Mouse (Mus musculus) common myeloid progenitor, adult 5-6 weeks (primary cell): ENCODE measurements around the gene Papola. TPM values are rescaled to one million over a fixed set of nuclear protein-coding genes. Genes with fewer than 3 reads are reported as not detected.

Experiments
- ATAC-seq: replicated peaks from 2 replicates; pipeline ENCODE4 v1.8.0; 2016; ENCODE audit warnings: low read depth, mild to moderate bottlenecking, moderate TSS enrichment, inconsistent platforms; ENCODE audit not compliant: poor library complexity, severe bottlenecking
- total RNA-seq: library from RNA; stranded (forward); fragments of 200-1000, 187-1606 nt; gene quantifications from 2 replicates; pipeline ENCODE4 v1.2.3, GENCODE M21; 2017

The Papola gene
- total RNA-seq: 166 and 176 TPM in 2 replicates

DNA sequence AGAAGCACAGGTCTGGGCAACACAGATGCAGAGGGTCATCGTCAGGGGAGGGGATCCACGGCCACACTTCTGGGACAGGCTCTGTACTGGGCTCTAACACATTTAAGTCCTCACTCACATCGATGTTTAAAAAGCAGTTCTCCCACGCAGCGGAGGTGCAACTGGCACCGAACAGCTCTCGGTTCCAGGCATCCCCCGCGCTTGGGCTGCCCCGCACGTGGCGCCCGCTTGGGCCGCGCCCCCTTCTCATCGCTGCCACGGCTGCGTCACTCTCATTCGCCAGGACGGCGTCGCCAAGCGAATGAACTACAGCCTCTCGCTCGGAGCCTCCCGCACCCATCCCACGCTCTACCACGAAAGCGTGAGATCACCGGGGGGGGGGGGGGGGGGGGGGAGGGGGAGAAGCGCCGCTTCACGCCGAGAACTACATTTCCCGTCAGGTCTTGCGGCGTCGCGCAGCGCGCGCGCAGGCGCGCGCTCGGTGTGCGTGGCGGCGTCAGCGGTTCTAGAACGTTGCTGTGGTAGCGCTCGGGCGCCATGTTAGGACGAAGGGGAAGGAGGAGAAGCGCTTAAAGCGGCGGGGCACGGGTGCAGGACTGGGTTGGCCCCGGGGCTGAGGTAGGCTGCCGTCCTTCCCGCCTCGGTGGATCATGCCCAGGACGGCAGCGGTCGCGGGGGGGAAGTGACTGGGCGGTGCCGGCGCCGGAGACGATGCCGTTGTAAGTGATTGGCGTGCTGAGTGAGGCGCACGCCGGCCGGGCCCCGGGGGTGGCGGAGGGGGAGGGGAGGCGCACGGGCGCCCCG, at the start of gene Papola:
Gene Papola (plus strand): TSS at position 499 of the 804 bp plus-strand sequence.
- ATAC-seq: peak; percentile 90

DNA sequence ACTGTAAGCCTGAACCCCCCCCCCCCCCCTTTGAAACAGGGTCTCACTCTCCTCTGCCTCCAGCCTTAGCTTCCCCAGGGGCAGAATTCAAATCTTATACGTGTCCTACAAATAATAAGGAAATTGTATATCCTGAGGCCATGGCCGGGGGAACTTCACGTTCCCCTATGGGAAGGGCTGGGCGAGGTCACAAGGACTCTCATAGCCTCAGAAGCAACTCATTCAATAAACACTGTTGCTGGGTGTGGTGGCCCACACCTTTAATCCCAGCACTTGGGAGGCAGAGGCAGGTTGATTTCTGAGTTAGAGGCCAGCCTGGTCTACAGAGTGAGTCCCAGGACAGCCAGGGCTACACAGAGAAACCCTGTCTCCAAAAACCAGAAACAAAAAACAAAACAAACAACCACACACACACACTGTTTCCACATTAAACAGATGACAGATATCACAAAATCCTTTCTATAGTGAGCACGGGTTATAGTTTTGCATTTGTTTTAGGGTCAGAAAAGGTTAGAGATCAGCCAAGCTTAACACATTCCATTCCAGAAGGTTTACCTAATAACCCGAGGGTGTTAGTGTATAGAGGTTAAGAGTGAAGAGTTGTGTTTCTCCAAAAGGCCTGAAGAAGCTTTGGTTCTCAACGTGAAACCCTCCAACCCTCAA, 49.1 kb upstream of the Papola start:
- no peak for ATAC-seq

DNA sequence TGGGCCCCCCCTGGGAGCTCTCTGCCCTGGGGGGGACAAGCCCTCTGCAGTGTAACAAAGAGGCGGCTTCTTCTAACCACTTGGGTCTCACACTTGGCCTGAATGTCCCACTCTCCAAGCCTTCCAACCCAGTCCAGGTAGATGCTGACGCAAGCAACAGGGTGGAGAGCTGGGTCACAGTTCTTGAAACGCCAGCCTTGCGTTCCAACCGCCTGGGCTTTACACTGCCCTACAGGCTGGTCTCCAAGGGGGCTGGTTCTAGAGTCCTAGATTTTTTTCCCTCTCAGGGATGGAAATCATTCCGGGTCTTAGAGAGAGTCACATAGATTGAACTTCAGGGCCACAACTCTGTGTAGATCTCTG, 48.6 kb upstream of the Papola start:
- no peak for ATAC-seq

DNA sequence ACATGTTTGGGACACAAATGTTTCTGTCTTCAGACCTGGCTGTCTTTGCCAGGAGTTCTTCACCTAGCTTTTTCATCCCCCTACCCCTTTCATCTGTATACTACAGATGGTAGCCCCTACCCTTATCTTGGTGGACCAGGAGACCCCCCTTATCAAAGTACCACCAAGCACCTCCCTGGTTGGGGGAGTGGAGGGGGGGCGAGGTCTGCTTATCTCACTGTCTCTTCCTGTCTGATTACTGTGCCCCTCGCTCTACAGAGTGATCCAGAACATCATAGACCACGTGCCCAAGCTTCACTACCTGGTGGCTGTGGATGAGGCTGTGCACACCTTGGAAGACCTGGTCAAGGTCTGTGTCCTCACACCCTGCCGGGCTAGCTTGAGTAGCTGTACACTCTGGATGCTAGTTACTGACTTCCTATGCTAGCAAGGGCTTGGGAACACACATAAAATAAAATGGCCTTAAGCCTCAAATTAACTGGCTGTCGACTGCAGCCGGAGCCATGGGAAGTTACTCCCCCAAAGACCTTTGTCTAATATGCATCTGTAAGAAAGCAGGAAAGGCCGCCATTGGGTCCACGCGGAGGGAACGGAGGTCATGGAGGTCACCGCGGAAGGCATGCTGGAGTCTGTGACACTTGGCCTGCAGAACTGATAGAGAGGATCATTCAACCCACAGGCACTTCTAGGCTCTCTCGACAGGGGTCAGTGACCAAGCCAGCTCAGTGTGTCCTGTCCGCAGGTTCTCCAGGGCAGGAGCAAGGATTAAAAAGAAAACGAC, 46.0 kb upstream of the Papola start:
- ATAC-seq: peak; percentile 34; the same call in 1 of the 2 replicates

DNA sequence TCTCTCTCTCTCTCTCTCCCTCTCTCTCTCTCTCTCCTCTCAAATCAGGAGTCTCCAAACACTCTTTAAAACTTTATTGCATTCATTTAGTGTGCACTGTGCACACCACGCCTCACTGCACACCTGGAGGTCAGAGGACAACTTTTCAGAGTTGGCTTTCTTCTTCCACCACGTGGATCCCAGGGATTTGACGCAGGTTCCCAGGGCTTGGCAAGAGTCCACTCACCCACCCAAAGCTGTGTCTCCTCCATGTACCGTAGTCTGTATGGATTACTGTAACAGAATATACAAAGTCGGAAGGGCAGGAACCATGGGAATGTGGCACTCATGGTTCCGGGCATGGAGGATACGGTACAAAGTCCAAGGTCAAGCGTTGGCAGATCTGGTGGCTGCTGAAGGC, 44.8 kb upstream of the Papola start:
- ATAC-seq: no peak

DNA sequence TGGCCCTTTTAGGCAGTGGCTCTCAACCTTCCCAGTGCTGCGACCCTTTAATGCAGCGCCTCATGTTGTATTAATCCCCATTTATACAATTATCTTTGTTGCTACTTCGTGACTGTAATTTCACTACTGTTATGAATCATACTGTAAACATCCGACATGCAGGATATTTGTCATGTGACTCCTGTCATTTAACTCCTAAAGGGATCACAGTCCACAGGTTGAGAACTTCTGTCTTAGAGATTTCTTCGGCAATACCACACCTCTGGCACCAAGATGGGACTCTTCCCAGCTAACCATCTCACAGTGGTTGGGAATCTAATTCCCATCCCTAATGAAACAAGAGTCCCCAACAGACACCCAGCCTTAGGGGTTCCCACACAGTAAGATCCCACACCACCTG, 36.4 kb upstream of the Papola start:
- ATAC-seq: no peak

DNA sequence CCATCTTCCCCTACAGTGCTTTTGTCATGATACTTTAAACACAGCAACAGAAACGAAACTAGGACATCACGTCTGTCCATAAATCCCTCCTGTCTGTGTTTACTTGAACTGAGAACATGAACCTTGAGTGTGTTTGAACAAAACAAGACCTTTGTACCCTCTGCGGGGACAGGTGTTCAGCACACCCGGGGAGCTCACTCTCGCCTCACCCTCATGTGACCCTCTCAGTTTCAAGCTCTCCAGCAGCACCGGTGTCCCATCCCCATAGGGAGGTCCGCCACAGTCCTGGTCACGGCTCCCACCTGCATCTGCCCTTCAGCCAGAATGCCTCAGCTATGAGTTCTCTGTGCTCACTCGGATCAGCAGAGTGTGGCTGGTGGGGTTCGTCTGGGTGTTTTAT, 30.7 kb upstream of the Papola start:
- no peak for ATAC-seq

DNA sequence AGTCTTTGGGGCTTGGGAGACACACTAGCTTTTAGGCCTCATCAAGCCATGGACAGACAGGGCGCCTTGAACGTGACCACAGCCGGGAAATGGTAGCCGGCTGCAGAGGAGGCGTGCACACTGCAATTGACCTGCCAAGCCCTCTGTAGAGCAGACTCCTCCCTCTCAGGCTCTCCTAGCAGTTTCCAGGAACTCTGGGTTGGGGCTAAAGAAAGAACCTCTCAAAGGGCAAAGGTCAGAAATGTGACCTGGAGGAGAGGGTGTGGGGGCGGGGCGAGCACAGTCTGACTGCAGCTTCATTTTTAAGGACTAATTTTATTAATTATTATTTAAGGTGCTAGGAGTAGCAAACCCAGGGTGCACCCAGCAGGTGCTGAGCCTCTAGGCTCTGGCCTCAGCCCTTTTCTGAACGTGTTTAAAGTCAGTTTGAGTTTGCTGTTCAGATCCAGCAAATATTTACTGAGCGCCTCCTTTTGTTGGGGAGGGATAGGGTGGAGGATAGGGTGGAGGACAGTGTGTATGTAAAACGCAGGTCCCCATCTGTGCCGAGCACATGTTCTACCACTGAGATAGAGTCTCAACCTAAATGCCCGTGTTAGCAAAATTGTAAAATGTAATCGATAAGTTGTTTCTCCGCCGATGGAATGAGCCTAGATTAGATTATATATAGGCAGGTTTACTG, 26.5 kb upstream of the Papola start:
- ATAC-seq: no peak

DNA sequence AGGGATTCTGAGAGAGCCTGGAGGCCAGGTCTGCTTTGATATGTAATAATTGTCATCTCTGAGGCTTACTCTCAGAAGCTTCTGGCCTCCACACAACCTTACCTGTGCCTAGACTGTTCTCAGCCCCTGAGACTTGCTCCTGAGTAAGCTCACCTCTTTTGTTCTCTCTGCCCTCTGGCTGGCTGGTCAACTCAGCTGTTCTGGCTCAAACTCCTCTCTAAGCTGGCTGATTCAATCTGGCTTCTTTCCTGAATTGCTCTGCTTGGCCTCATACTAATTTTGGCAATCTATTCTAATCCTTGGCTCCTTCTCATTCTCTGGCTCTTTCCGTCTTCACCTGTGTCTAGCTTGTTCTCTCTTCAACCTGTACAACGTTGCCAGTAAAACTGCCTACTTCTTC, 25.6 kb upstream of the Papola start:
- ATAC-seq: no peak

DNA sequence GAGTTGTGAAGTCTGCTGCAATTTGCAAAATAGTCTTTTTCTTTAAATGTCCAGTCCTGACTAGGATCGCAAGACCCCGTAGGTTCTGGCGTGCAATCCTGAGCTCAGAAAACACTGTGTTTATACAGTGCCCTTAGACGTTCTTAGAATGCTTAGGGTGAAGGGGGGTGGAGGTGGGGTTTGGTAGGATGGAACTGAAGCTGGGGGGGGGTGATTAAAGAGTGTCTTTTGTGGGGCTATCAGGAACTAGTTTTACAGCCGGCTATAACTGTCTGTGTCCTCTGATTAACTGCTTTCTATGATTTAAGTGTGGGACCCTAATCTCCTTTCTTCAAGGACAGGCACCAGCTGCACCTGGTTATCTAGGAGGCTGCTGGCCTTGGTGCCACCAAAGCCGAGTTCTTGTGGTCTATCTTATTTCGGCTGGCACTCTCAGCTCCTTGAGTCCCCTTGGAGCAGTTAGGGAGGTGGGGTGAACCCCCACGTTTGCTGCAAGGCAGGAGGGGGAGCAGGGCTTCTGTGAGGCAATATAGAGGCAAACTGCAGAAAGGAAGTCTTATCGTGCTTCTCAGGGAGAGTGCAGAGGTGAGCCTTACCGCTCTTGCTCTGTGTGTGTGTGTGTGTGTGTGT, 24.5 kb upstream of the Papola start:
- peak; percentile 97 for ATAC-seq

DNA sequence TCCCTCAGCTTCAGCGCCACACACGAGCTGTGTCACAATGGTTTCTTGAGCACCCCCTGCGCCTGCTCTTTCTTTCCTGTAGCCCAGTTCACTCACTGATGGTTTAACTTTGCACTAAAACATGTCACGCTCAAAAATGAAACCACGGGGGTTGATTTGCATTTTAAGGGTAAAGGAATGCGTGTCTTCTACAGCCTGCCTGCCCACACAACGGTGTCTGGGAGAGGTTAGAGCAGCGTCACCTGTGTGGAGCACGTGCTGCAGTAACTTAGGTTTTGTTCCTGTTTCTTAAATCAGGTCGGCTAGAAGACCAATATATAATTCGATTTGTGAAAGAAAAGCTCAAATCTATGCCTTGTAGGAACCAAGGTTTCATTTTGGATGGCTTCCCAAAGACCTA, 23.3 kb upstream of the Papola start:
- no peak for ATAC-seq

DNA sequence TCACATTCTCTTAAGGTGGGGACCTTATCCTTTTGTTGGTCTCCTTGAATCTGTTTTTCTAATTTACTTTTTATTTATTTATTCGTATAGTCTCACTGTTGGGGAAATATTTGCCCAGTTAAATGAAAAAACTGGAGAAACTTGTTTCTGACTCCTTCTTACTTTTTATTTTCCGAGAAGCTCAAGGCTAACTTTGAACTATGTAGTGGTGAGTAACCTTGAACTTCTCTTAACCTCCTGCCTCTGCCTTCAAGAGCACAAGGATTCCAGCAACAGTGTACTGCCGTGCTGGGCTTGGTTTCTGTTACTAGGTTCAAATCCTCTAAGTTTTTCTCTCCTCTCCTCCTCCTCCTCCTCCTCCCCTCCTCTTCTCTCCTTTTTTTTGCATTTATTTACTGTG, 22.9 kb upstream of the Papola start:
- ATAC-seq: no peak

DNA sequence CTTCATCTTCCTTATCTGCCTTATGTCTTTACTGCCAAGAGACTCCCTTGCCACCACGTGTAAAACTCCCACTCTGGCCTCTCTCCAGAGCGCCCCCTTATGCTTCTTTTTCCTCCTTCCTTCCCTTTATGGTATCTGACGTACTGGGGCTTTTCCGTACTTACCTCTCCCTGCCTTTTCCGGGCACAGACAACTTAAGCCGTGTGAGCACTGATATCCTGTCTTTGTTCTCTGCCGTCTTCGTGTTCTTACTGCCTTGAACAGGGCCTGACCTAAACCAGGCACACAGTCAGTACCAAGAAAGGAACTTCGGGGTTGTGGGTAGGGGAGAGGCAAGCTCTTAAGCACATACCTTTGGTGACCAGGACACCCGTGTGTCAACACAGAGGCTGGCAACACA, 14.8 kb upstream of the Papola start:
- ATAC-seq: no peak

DNA sequence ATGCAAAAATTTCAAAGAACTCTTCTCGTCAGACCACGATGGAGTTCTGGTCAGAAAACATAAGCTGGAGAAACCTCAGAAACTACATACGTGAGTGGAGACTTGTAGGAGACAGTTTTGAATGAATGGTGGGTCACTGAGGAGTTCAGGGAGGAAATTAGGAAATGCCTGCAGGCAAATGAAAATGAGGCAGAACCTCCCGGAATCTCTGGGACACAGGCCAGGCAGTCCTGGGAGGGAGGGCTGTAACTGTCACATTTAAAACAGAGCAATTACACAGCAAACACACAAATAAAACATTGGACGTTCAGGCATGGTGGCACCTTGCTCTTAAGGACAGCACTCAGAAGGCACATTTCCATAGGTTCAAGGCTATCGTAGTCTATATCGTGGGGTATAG, 9.6 kb upstream of the Papola start:
- ATAC-seq: no peak

DNA sequence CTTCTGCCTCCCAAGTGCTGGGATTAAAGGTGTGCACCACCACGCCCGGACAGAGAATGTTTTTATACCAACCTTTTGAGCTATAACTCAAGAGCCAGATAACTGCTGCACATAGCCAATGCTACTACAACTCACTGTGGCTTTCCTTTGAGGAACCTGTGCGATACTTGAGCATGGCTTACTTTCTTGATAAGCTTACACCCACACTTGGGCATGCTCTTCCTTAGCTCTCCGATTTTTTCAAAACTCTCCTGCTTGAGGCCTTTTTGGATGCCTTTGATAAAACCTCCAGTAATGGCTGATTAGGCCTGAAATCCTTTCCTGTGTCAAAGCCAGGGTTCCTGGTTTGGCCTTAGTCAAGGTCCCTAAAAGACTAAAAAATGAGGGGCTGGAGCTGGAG, 6.8 kb upstream of the Papola start:
- no peak for ATAC-seq

DNA sequence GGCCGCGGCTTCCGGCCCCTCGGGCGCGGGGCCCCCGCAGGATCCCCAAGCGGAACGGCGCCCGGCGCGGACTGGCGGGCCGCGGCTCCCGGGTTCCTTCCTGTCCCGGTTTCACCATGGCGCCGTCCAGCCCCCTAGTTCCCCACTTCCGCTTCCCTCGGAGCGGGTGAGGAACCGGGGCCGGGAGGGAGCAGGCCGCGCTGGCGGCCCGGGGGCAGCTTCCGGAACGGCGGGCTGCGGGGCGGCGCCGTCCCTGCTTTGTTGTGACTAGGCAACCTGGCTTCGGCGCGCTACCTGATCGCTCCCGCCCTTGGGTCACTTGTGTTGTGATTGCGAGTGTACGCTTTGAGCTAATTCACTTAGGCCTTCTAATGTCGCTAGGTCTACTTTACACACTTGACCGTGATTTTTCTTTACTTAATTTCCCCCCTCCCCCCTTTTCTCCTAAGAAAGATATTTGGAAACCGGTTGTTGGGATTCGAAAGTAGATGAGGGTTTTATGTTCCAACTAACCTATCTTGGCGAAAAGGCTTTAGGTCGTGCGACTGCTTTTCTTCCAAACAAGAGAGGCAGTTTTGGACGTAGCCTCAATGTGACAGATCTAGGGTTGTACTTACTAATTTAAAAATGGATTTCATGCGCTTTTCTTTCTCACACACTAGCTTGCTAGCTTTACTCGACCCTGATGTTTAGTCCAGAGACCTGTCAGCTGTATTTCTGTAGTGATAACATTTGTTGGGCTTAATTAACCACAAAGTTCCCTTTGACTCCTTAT, 693 bp downstream of the Papola start:
- ATAC-seq: peak; percentile 68

DNA sequence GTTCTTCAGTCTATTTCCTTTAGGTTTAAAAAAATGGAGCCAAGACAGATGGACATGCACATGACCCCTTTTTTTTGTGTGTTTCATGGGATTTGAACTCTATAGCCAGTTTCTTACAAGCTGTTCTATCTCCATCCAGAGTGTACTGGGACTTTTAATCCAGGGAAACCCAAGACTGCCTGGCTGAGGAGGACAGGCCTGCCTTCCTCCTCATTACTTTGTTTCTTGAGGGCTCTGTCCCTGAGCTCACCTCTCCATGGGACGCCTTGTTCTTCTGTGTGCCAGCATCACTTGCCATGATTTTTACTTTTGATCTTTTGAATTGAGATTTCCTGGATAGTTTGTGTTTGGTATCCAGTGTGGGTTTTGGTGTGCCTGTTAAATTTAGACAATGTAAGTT, 1.6 kb downstream of the Papola start:
- ATAC-seq: no peak

DNA sequence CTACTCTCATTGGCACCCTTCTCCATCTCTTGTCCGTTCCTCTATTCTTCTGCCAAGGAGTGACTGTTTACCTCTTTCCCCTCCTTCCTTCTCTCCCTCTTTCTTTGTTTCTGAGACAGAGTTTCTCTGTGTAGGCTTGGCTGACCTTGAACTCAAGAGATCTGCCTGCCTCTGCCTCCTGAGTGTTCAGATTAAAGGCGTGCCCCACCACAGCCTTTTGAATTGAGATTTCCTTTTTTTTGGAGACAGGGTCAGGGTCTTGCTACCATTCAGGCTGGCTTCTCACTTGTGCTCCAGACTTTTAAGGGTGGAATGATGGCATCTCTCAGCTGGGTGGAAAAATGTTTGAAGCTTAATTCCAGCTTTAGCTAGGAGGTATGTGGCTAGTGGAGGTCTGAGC, 3.1 kb downstream of the Papola start:
- ATAC-seq: no peak

DNA sequence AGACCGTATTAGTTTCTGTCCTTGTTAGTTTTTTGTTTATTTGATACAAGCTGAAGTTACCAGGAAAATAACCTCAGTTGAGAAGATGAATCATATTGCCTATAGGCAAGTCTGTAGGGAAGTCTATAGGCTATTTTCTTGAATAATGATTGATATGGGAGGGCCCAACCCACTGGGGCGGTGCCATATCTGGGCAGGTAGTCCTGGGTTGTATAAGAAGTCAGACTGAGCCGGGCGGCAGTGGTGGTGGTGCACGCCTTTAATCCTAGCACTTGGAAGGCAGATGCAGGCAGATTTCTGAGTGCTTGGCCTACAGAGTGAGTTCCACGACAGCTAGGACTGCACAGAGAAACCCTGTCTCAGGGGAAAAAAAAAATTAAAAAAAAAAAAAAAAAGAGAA, 5.4 kb downstream of the Papola start:
- no peak for ATAC-seq
